Mouse (Mus musculus): ENCODE data around the gene Hfe. TPM values are rescaled to one million over a fixed set of nuclear protein-coding genes. Genes with fewer than 3 reads are reported as not detected.
"Not testable (repeated sequence)": the region's sequence is repeated elsewhere in the genome, so short reads cannot be mapped to it uniquely, and the experiment has no call there.

Gene Hfe
- polyA plus RNA-seq, 1 experiment from 2014 or later = 10.3 TPM

GRCm38 (mm10) chr13:23694956-23695355 is 15.7 kb downstream of the Hfe start:
- Histone ChIP-seq H3K4me1 (peaks cover 25% of the 10 kb centered on the region), H3K4me3 (no peak overlapping the region), H3K9ac (no peak overlapping the region), H3K4me2 (no peak overlapping the region), H3K27ac (replicated peaks) (no peak overlapping the region), H3K27me3 (replicated peaks) (no peaks in the 10 kb centered on the region), H3K9me3 (no peaks in the 10 kb centered on the region), H3K36me3 (no peaks in the 10 kb centered on the region)
- WGBS = 88% methylated on average over 9 of the region's 9 CpGs
- no peak for ATAC-seq (ENCODE audit: extremely low read depth, insufficient number of reproducible peaks, low FRiP score, low TSS enrichment)

DNA sequence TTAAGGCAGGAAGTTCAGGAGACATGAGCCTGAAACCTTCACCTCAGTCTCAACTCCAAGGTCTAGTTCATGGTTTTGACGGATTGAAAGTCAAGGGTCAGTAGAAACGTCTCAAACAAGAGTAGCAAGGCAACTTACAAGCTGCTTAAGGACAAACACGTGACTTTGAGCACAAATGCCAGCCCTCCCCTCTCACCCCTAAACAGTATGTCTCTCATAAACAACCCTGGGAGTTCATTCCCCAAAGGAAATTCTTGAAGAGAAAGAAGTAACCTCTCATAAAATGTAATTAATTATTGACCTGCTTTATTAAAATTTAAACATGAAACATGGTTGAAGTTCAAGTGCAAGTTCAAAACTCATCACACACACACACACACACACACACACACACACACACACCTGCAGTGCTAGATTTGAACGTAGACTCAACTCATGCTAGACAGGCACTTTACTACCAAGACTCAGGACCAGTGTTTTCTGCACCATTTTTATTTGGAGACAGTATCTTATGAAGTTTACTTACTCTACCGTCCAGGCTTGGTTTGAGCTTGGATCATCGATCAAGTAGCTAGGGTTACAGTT is 16.7 kb downstream of the Hfe start:
- Histone ChIP-seq H3K4me3 (no peak overlapping the region), H3K27ac (replicated peaks) (no peak overlapping the region), H3K4me2 (no peak overlapping the region), H3K4me1 (peaks cover 24% of the 10 kb centered on the region), H3K9ac (no peak overlapping the region), H3K36me3 (no peaks in the 10 kb centered on the region), H3K27me3 (replicated peaks) (no peaks in the 10 kb centered on the region), H3K9me3 (no peaks in the 10 kb centered on the region)
- WGBS = 71% methylated on average over 6 of the region's 6 CpGs
- no peak for ATAC-seq (ENCODE audit: extremely low read depth, insufficient number of reproducible peaks, low FRiP score, low TSS enrichment)

DNA sequence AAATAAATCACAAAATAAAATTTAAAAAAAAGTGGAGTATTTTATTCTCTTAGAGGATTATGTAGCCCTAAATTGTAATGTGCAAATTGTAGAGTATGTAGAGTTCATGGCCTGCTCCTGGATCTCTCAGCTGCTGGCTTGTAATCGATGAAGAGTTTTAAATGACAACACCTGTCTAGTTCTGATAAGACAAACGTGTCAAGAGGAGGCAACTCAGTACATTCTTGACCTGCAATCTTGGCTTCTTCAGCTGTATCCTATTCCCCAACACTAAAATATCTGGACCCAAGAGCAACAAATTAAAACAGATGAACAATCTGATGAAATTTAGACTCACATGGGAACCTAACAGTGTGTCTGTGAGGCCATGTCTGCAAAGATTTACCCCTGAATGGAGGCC is 21.2 kb downstream of the Hfe start:
- H3K27ac ChIP-seq (replicated peaks) = no peak overlapping the region
- no peak overlapping the region for H3K4me2 ChIP-seq
- H3K9ac ChIP-seq = no peak overlapping the region
- H3K36me3 ChIP-seq = no peaks in the 10 kb centered on the region
- no peak for ATAC-seq (ENCODE audit: extremely low read depth, insufficient number of reproducible peaks, low FRiP score, low TSS enrichment)
- WGBS = 57% methylated on average over 2 of the region's 2 CpGs
- no peaks in the 10 kb centered on the region for H3K9me3 ChIP-seq
- H3K4me3 ChIP-seq = no peak overlapping the region
- peaks cover 16% of the 10 kb centered on the region for H3K4me1 ChIP-seq
- H3K27me3 ChIP-seq (replicated peaks) = no peaks in the 10 kb centered on the region

- Histone ChIP-seq H3K4me2 (no peak overlapping the region), H3K27ac (replicated peaks) (no peak overlapping the region), H3K4me3 (no peak overlapping the region), H3K36me3 (no peaks in the 10 kb centered on the region), H3K27me3 (replicated peaks) (no peaks in the 10 kb centered on the region), H3K4me1 (peaks cover 16% of the 10 kb centered on the region), H3K9ac (no peak overlapping the region), H3K9me3 (no peaks in the 10 kb centered on the region)
- no peak for ATAC-seq (ENCODE audit: extremely low read depth, insufficient number of reproducible peaks, low FRiP score, low TSS enrichment)
- 82% methylated on average over 2 of the region's 2 CpGs for WGBS
These were observed 21.7 kb downstream of the Hfe start for GRCm38 (mm10) chr13:23688956-23689355.

- no peak for ATAC-seq (ENCODE audit: extremely low read depth, insufficient number of reproducible peaks, low FRiP score, low TSS enrichment)
- Histone ChIP-seq H3K27me3 (replicated peaks) (no peaks in the 10 kb centered on the region), H3K27ac (replicated peaks) (no peak overlapping the region)
These were observed 22.7 kb downstream of the Hfe start for GRCm38 (mm10) chr13:23687907-23688306.

DNA sequence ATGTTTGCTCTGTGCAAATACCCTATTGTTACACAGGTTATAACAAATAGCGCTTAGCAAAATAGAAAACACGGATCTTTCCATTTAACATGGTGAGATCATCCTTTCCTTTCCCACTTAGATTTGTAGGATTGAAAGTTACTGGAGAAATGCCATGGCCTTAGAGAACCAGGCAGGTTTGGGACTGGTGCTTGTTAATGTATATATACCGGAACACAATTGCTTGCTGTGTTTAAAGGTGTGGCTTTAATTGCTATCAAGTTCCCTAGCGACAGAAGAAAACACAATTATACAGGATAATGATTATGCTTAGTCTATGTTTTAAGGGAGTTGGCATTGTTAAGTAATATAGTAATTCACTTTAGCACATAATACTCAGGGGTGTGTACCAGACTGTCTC is 23.5 kb downstream of the Hfe start:
- H3K27me3 ChIP-seq (replicated peaks) = no peaks in the 10 kb centered on the region
- H3K4me1 ChIP-seq = peaks cover 26% of the 10 kb centered on the region
- no peak overlapping the region for H3K4me3 ChIP-seq
- 83% methylated on average over 4 of the region's 4 CpGs for WGBS
- H3K9ac ChIP-seq = no peak overlapping the region
- no peaks in the 10 kb centered on the region for H3K9me3 ChIP-seq
- no peak overlapping the region for H3K4me2 ChIP-seq
- no peaks in the 10 kb centered on the region for H3K36me3 ChIP-seq
- no peak overlapping the region for H3K27ac ChIP-seq (replicated peaks)
- ATAC-seq (ENCODE audit: extremely low read depth, insufficient number of reproducible peaks, low FRiP score, low TSS enrichment) = no peak

More at GRCm38 (mm10) chr13:23687907-23688306, 22.7 kb downstream of the Hfe start:
- no peak overlapping the region for H3K4me3 ChIP-seq
- H3K36me3 ChIP-seq = no peaks in the 10 kb centered on the region
- H3K9ac ChIP-seq = no peak overlapping the region
- H3K9me3 ChIP-seq = no peaks in the 10 kb centered on the region
- 93% methylated on average over 7 of the region's 7 CpGs for WGBS
- H3K4me1 ChIP-seq = peaks cover 20% of the 10 kb centered on the region
- no peak overlapping the region for H3K4me2 ChIP-seq

- Histone ChIP-seq H3K9ac (peak overlapping the region; percentile 80), H3K36me3 (no peaks in the 10 kb centered on the region), H3K27ac (replicated peaks) (peak overlapping the region; percentile 98), H3K27me3 (replicated peaks) (no peaks in the 10 kb centered on the region), H3K4me2 (peak overlapping the region; percentile 80), H3K9me3 (no peaks in the 10 kb centered on the region), H3K4me1 (peaks cover 26% of the 10 kb centered on the region), H3K4me3 (peak overlapping the region; percentile 57)
- ATAC-seq (ENCODE audit: extremely low read depth, insufficient number of reproducible peaks, low FRiP score, low TSS enrichment) = no peak
- WGBS = 65% methylated on average over 4 of the region's 4 CpGs
These were observed 24.7 kb downstream of the Hfe start for GRCm38 (mm10) chr13:23685966-23686365.

- Histone ChIP-seq H3K9me3 (no peaks in the 10 kb centered on the region), H3K36me3 (no peaks in the 10 kb centered on the region), H3K27ac (replicated peaks) (peak overlapping the region; percentile 98), H3K4me1 (peaks cover 29% of the 10 kb centered on the region), H3K4me2 (peak overlapping the region; percentile 80), H3K27me3 (replicated peaks) (no peaks in the 10 kb centered on the region), H3K9ac (peak overlapping the region; percentile 80), H3K4me3 (peak overlapping the region; percentile 57)
- no peak for ATAC-seq (ENCODE audit: extremely low read depth, insufficient number of reproducible peaks, low FRiP score, low TSS enrichment)
- WGBS = 13% methylated on average over 15 of the region's 15 CpGs
These were observed 25.4 kb downstream of the Hfe start for GRCm38 (mm10) chr13:23685121-23685861.

GRCm38 (mm10) chr13:23684295-23684945 is 26.2 kb downstream of the Hfe start:
- 1% methylated on average over 15 of the region's 37 CpGs for WGBS
- H3K9me3 ChIP-seq; H3K27me3 ChIP-seq (replicated peaks); H3K36me3 ChIP-seq: not testable (repeated sequence)
- Histone ChIP-seq H3K4me2 (peak overlapping the region; percentile 80), H3K4me1 (peaks cover 30% of the 10 kb centered on the region), H3K9ac (peak overlapping the region; percentile 80), H3K27ac (replicated peaks) (peak overlapping the region; percentile 98), H3K4me3 (peak overlapping the region; percentile 57)
- ATAC-seq (ENCODE audit: extremely low read depth, insufficient number of reproducible peaks, low FRiP score, low TSS enrichment) = peak; percentile 11; the same call in 1 of the 2 replicates

- Histone ChIP-seq H3K27ac (replicated peaks) (peak within 1 kb of the TSS; percentile 98), H3K9me3 (no peaks in the 10 kb centered on the region), H3K4me3 (peak within 1 kb of the TSS; percentile 57), H3K4me1 (peaks cover 30% of the 10 kb centered on the region), H3K4me2 (peak within 1 kb of the TSS; percentile 80), H3K9ac (peak within 1 kb of the TSS; percentile 81), H3K36me3 (no peaks in the 10 kb centered on the region), H3K27me3 (replicated peaks) (no peaks in the 10 kb centered on the region)
- WGBS = under 1% methylated on average over 30 of the region's 32 CpGs
- ATAC-seq (ENCODE audit: extremely low read depth, insufficient number of reproducible peaks, low FRiP score, low TSS enrichment) = peak; percentile 92
These were observed 26.8 kb downstream of the Hfe start, which contains the start of the genes Hist1h2ac and Hist1h2bc for GRCm38 (mm10) chr13:23683755-23684281. Gene Hist1h2ac, minus strand, starts transcription at chr13:23683948. Gene Hist1h2bc, plus strand, starts transcription at chr13:23684199.

DNA sequence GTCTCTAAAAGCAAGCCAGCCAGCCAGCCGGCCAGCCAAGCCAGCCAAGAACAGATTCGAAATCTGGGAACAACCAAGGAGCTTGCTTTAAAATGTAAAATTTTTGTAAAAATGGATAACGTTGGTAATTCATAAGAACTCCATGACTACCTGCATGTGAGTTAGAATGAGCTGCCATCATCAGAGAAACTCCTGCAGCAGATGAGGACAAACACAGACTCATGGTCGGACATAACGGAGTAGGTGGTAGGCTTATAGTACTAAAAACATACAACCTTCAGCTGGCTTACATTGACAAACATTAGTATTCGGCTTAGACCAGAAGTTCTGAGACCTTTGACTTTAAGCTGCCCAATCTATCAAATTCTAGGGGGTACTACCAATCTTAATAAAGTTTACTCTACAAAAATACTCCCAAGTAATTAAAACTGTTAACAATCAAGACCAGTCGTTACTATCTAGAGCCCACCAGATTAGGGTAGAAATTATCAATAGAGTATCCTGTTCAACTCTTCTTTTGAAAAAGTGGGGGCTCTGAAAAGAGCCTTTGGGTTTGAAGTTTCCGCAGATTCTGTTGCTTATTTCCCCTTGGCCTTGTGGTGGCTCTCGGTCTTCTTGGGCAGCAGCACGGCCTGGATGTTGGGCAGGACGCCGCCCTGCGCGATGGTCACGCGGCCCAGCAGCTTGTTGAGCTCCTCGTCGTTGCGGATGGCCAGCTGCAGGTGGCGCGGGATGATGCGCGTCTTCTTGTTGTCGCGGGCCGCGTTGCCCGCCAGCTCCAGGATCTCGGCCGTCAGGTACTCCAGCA is 27.5 kb downstream of the Hfe start:
- 18% methylated on average over 11 of the region's 30 CpGs for WGBS
- H3K27me3 ChIP-seq (replicated peaks); H3K9me3 ChIP-seq; ATAC-seq (ENCODE audit: extremely low read depth, insufficient number of reproducible peaks, low FRiP score, low TSS enrichment); H3K36me3 ChIP-seq: not testable (repeated sequence)
- peak overlapping the region; percentile 98 for H3K27ac ChIP-seq (replicated peaks)
- peaks cover 30% of the 10 kb centered on the region for H3K4me1 ChIP-seq
- peak overlapping the region; percentile 81 for H3K9ac ChIP-seq
- peak overlapping the region; percentile 57 for H3K4me3 ChIP-seq
- peak overlapping the region; percentile 80 for H3K4me2 ChIP-seq

Data from heart, embryonic 13.5 days (tissue).